Mouse (Mus musculus): ENCODE data around the gene Clnk. TPM values are rescaled to one million over a fixed set of nuclear protein-coding genes. Genes with fewer than 3 reads are reported as not detected.

Gene Clnk
- polyA plus RNA-seq, 1 experiment from 2014 or later, result 0.05 TPM

- H3K4me1 ChIP-seq (ENCODE audit: control insufficient read depth, low read depth, low read length), result no peaks in the 10 kb centered on the region
- H3K4me2 ChIP-seq (ENCODE audit: low read depth, low read length), result no peak overlapping the region
- no peaks in the 10 kb centered on the region for H3K36me3 ChIP-seq (ENCODE audit: control insufficient read depth, insufficient read depth)
- H3K9ac ChIP-seq (ENCODE audit: low read depth, low read length), result no peak overlapping the region
- no peak overlapping the region for H3K27ac ChIP-seq (ENCODE audit: low read length)
- 67% methylated on average over 5 of the region's 5 CpGs for WGBS (ENCODE audit: insufficient replicate concordance)
- H3K27me3 ChIP-seq (ENCODE audit: control insufficient read depth, insufficient read depth, low read depth, low read length), result no peaks in the 10 kb centered on the region
- no peak for ATAC-seq (ENCODE audit: low read depth)
- H3K4me3 ChIP-seq (ENCODE audit: low read depth, low read length), result no peak overlapping the region
- no peaks in the 10 kb centered on the region for H3K9me3 ChIP-seq (replicated peaks; ENCODE audit: control insufficient read depth, low read length)
Observed at GRCm38 (mm10) chr5:38826586-38826985, 50.0 kb downstream of the Clnk start.

GRCm38 (mm10) chr5:38824132-38824965 lies 52.3 kb downstream of the Clnk start:
- H3K4me1 ChIP-seq (ENCODE audit: control insufficient read depth, low read depth, low read length), result no peaks in the 10 kb centered on the region
- no peak overlapping the region for H3K4me2 ChIP-seq (ENCODE audit: low read depth, low read length)
- H3K27ac ChIP-seq (ENCODE audit: low read length), result no peak overlapping the region
- no peaks in the 10 kb centered on the region for H3K36me3 ChIP-seq (ENCODE audit: control insufficient read depth, insufficient read depth)
- WGBS (ENCODE audit: insufficient replicate concordance), result 40% methylated on average over 14 of the region's 14 CpGs
- no peak overlapping the region for H3K4me3 ChIP-seq (ENCODE audit: low read depth, low read length)
- H3K9ac ChIP-seq (ENCODE audit: low read depth, low read length), result no peak overlapping the region
- H3K9me3 ChIP-seq (replicated peaks; ENCODE audit: control insufficient read depth, low read length), result no peaks in the 10 kb centered on the region
- no peaks in the 10 kb centered on the region for H3K27me3 ChIP-seq (ENCODE audit: control insufficient read depth, insufficient read depth, low read depth, low read length)
- no peak for ATAC-seq (ENCODE audit: low read depth)

GRCm38 (mm10) chr5:38813391-38814109 lies 63.1 kb downstream of the Clnk start:
- Histone ChIP-seq H3K9ac (ENCODE audit: low read depth, low read length) (no peak overlapping the region), H3K4me3 (ENCODE audit: low read depth, low read length) (no peak overlapping the region), H3K27ac (ENCODE audit: low read length) (no peak overlapping the region), H3K9me3 (replicated peaks; ENCODE audit: control insufficient read depth, low read length) (no peaks in the 10 kb centered on the region), H3K27me3 (ENCODE audit: control insufficient read depth, insufficient read depth, low read depth, low read length) (no peaks in the 10 kb centered on the region), H3K4me1 (ENCODE audit: control insufficient read depth, low read depth, low read length) (no peaks in the 10 kb centered on the region), H3K36me3 (ENCODE audit: control insufficient read depth, insufficient read depth) (no peaks in the 10 kb centered on the region), H3K4me2 (ENCODE audit: low read depth, low read length) (no peak overlapping the region)
- no peak for ATAC-seq (ENCODE audit: low read depth)
- 52% methylated on average over 9 of the region's 9 CpGs for WGBS (ENCODE audit: insufficient replicate concordance)

- H3K27me3 ChIP-seq (ENCODE audit: control insufficient read depth, insufficient read depth, low read depth, low read length), result no peaks in the 10 kb centered on the region
- whole genome bisulfite sequencing (ENCODE audit: insufficient replicate concordance), result 65% methylated on average over 7 of the region's 7 CpGs
- H3K27ac ChIP-seq (ENCODE audit: low read length), result no peak overlapping the region
- H3K9ac ChIP-seq (ENCODE audit: low read depth, low read length), result no peak overlapping the region
- no peak for ATAC-seq (ENCODE audit: low read depth)
- H3K36me3 ChIP-seq (ENCODE audit: control insufficient read depth, insufficient read depth), result no peaks in the 10 kb centered on the region
- no peaks in the 10 kb centered on the region for H3K4me1 ChIP-seq (ENCODE audit: control insufficient read depth, low read depth, low read length)
- H3K4me2 ChIP-seq (ENCODE audit: low read depth, low read length), result no peak overlapping the region
- H3K9me3 ChIP-seq (replicated peaks; ENCODE audit: control insufficient read depth, low read length), result no peaks in the 10 kb centered on the region
- H3K4me3 ChIP-seq (ENCODE audit: low read depth, low read length), result no peak overlapping the region
Observed at GRCm38 (mm10) chr5:38812916-38813315, 63.7 kb downstream of the Clnk start.

GRCm38 (mm10) chr5:38812386-38812785 lies 64.2 kb downstream of the Clnk start:
- ATAC-seq (ENCODE audit: low read depth), result no peak
- no peaks in the 10 kb centered on the region for H3K4me1 ChIP-seq (ENCODE audit: control insufficient read depth, low read depth, low read length)

GRCm38 (mm10) chr5:38798910-38799309 lies 77.7 kb downstream of the Clnk start:
- H3K4me2 ChIP-seq (ENCODE audit: low read depth, low read length), result no peak overlapping the region
- H3K27ac ChIP-seq (ENCODE audit: low read length), result no peak overlapping the region
- H3K4me3 ChIP-seq (ENCODE audit: low read depth, low read length), result no peak overlapping the region
- H3K9me3 ChIP-seq (replicated peaks; ENCODE audit: control insufficient read depth, low read length), result no peaks in the 10 kb centered on the region
- WGBS (ENCODE audit: insufficient replicate concordance), result 64% methylated on average over 7 of the region's 7 CpGs
- no peaks in the 10 kb centered on the region for H3K36me3 ChIP-seq (ENCODE audit: control insufficient read depth, insufficient read depth)
- ATAC-seq (ENCODE audit: low read depth), result no peak
- no peak overlapping the region for H3K9ac ChIP-seq (ENCODE audit: low read depth, low read length)
- H3K4me1 ChIP-seq (ENCODE audit: control insufficient read depth, low read depth, low read length), result no peaks in the 10 kb centered on the region
- H3K27me3 ChIP-seq (ENCODE audit: control insufficient read depth, insufficient read depth, low read depth, low read length), result no peaks in the 10 kb centered on the region

More at GRCm38 (mm10) chr5:38812386-38812785, 64.2 kb downstream of the Clnk start:
- Histone ChIP-seq H3K27me3 (ENCODE audit: control insufficient read depth, insufficient read depth, low read depth, low read length) (no peaks in the 10 kb centered on the region), H3K4me2 (ENCODE audit: low read depth, low read length) (no peak overlapping the region), H3K27ac (ENCODE audit: low read length) (no peak overlapping the region), H3K36me3 (ENCODE audit: control insufficient read depth, insufficient read depth) (no peaks in the 10 kb centered on the region), H3K9ac (ENCODE audit: low read depth, low read length) (no peak overlapping the region), H3K4me3 (ENCODE audit: low read depth, low read length) (no peak overlapping the region), H3K9me3 (replicated peaks; ENCODE audit: control insufficient read depth, low read length) (no peaks in the 10 kb centered on the region)
- 50% methylated on average over 7 of the region's 7 CpGs for WGBS (ENCODE audit: insufficient replicate concordance)

- Histone ChIP-seq H3K27me3 (ENCODE audit: control insufficient read depth, insufficient read depth, low read depth, low read length) (no peaks in the 10 kb centered on the region), H3K27ac (ENCODE audit: low read length) (no peak overlapping the region), H3K9ac (ENCODE audit: low read depth, low read length) (no peak overlapping the region), H3K9me3 (replicated peaks; ENCODE audit: control insufficient read depth, low read length) (no peaks in the 10 kb centered on the region), H3K4me2 (ENCODE audit: low read depth, low read length) (no peak overlapping the region), H3K4me3 (ENCODE audit: low read depth, low read length) (no peak overlapping the region), H3K36me3 (ENCODE audit: control insufficient read depth, insufficient read depth) (no peaks in the 10 kb centered on the region), H3K4me1 (ENCODE audit: control insufficient read depth, low read depth, low read length) (no peaks in the 10 kb centered on the region)
- ATAC-seq (ENCODE audit: low read depth), result no peak
- 70% methylated on average over 11 of the region's 11 CpGs for WGBS (ENCODE audit: insufficient replicate concordance)
Observed at GRCm38 (mm10) chr5:38795139-38795538, 81.5 kb downstream of the Clnk start.

GRCm38 (mm10) chr5:38791116-38791515 lies 85.5 kb downstream of the Clnk start:
- Histone ChIP-seq H3K27ac (ENCODE audit: low read length) (no peak overlapping the region), H3K9me3 (replicated peaks; ENCODE audit: control insufficient read depth, low read length) (no peaks in the 10 kb centered on the region), H3K36me3 (ENCODE audit: control insufficient read depth, insufficient read depth) (no peaks in the 10 kb centered on the region), H3K4me3 (ENCODE audit: low read depth, low read length) (no peak overlapping the region), H3K9ac (ENCODE audit: low read depth, low read length) (no peak overlapping the region), H3K4me1 (ENCODE audit: control insufficient read depth, low read depth, low read length) (no peaks in the 10 kb centered on the region), H3K27me3 (ENCODE audit: control insufficient read depth, insufficient read depth, low read depth, low read length) (no peaks in the 10 kb centered on the region), H3K4me2 (ENCODE audit: low read depth, low read length) (no peak overlapping the region)
- no peak for ATAC-seq (ENCODE audit: low read depth)
- WGBS (ENCODE audit: insufficient replicate concordance), result 68% methylated on average over 2 of the region's 2 CpGs

GRCm38 (mm10) chr5:38788820-38789219 lies 87.8 kb downstream of the Clnk start:
- H3K9ac ChIP-seq (ENCODE audit: low read depth, low read length), result no peak overlapping the region
- H3K4me2 ChIP-seq (ENCODE audit: low read depth, low read length), result no peak overlapping the region
- H3K27me3 ChIP-seq (ENCODE audit: control insufficient read depth, insufficient read depth, low read depth, low read length), result no peaks in the 10 kb centered on the region
- no peak for ATAC-seq (ENCODE audit: low read depth)
- H3K9me3 ChIP-seq (replicated peaks; ENCODE audit: control insufficient read depth, low read length), result no peaks in the 10 kb centered on the region
- H3K27ac ChIP-seq (ENCODE audit: low read length), result no peak overlapping the region
- no peaks in the 10 kb centered on the region for H3K4me1 ChIP-seq (ENCODE audit: control insufficient read depth, low read depth, low read length)
- WGBS (ENCODE audit: insufficient replicate concordance), result 71% methylated on average over 5 of the region's 5 CpGs
- H3K4me3 ChIP-seq (ENCODE audit: low read depth, low read length), result no peak overlapping the region
- no peaks in the 10 kb centered on the region for H3K36me3 ChIP-seq (ENCODE audit: control insufficient read depth, insufficient read depth)
